Mouse (Mus musculus) hindbrain, embryonic 15.5 days (tissue): ENCODE data around the gene Lsm6. TPM values are rescaled to one million over a fixed set of nuclear protein-coding genes. Genes with fewer than 3 reads are reported as not detected.

Source experiments
- ATAC-seq: fragments of 200-750 bp; cut with Nextera tagmentation; 2 replicates; pipeline ENCODE4 v1.8.0; 2017; ENCODE audit warnings: low read depth, moderate number of reproducible peaks, moderate TSS enrichment; ENCODE audit not compliant: low FRiP score
- H3K27ac ChIP-seq: fragments of 300-500 bp; sonication (generic); replicated peaks from 2 replicates; pipeline ENCODE4 v1.5.1; 2015; ENCODE audit warnings: mild to moderate bottlenecking, inconsistent platforms
- H3K27me3 ChIP-seq: fragments of 300-500 bp; sonication (generic); 2 replicates; pipeline ENCODE4 v1.6.1; 2015; ENCODE audit warnings: control low read depth, inconsistent platforms
- H3K36me3 ChIP-seq: fragments of 300-500 bp; sonication (generic); 2 replicates; pipeline ENCODE4 v1.6.1; 2015; ENCODE audit warnings: control low read depth, inconsistent platforms
- H3K4me1 ChIP-seq: fragments of 300-500 bp; sonication (generic); replicated peaks from 2 replicates; pipeline ENCODE4 v1.6.1; 2015; ENCODE audit warnings: control low read depth, inconsistent platforms
- H3K4me2 ChIP-seq: fragments of 300-500 bp; sonication (generic); 2 replicates; pipeline ENCODE4 v1.6.1; 2015; ENCODE audit warnings: moderate library complexity, mild to moderate bottlenecking, inconsistent platforms
- H3K4me3 ChIP-seq: fragments of 300-500 bp; sonication (generic); 2 replicates; pipeline ENCODE4 v1.5.1; 2015; ENCODE audit warnings: mild to moderate bottlenecking, inconsistent platforms
- H3K9ac ChIP-seq: fragments of 300-500 bp; sonication (generic); 2 replicates; pipeline ENCODE4 v1.6.1; 2015; ENCODE audit warnings: inconsistent platforms
- H3K9me3 ChIP-seq: fragments of 300-500 bp; sonication (generic); 2 replicates; pipeline ENCODE4 v1.6.1; 2016; ENCODE audit warnings: control low read depth, inconsistent platforms
- WGBS: fragments of 180-500 bp; shearing (Covaris S2); methylation state at CpG from one replicate; pipeline ENCODE4 v1.1.7; 2015; 5-methylcytosine and 5-hydroxymethylcytosine counted together
- polyA plus RNA-seq: library from polyadenylated mRNA; unstranded; fragments of >200 nt; fragmentation: Nextera tagmentation; extraction: Ambion mirVana; gene quantifications from 2 replicates; pipeline ENCODE4 v1.2.1, GENCODE M21; 2015

Gene Lsm6
- polyA plus RNA-seq, 1 experiment from 2014 or later: 151 TPM

GRCm38 (mm10) chr8:78801201-78801600 is 19.7 kb downstream of the Lsm6 start:
- Histone ChIP-seq H3K9me3 (no peaks in the 10 kb centered on the region), H3K27ac (no peak overlapping the region), H3K36me3 (peaks cover 7% of the 10 kb centered on the region), H3K4me2 (no peak overlapping the region), H3K9ac (no peak overlapping the region), H3K4me1 (no peaks in the 10 kb centered on the region), H3K27me3 (no peaks in the 10 kb centered on the region), H3K4me3 (no peak overlapping the region)
- 98% methylated on average over 6 of the region's 6 CpGs for WGBS
- ATAC-seq: no peak

GRCm38 (mm10) chr8:78798671-78799070 is 22.3 kb downstream of the Lsm6 start:
- Histone ChIP-seq H3K4me3 (no peak overlapping the region), H3K4me1 (no peaks in the 10 kb centered on the region), H3K9me3 (no peaks in the 10 kb centered on the region), H3K4me2 (no peak overlapping the region), H3K27me3 (no peaks in the 10 kb centered on the region), H3K36me3 (no peaks in the 10 kb centered on the region; the same call in 1 of the 2 replicates), H3K9ac (no peak overlapping the region), H3K27ac (no peak overlapping the region)
- ATAC-seq: no peak
- 87% methylated on average over 3 of the region's 3 CpGs for WGBS

GRCm38 (mm10) chr8:78797985-78798384 is 23.0 kb downstream of the Lsm6 start:
- Histone ChIP-seq H3K4me1 (no peaks in the 10 kb centered on the region), H3K4me2 (no peak overlapping the region), H3K27ac (no peak overlapping the region), H3K4me3 (no peak overlapping the region), H3K9ac (no peak overlapping the region), H3K27me3 (no peaks in the 10 kb centered on the region), H3K9me3 (no peaks in the 10 kb centered on the region), H3K36me3 (no peaks in the 10 kb centered on the region)
- ATAC-seq: no peak
- WGBS: 88% methylated on average over 7 of the region's 7 CpGs

GRCm38 (mm10) chr8:78793231-78793630 is 27.7 kb downstream of the Lsm6 start:
- Histone ChIP-seq H3K9me3 (no peaks in the 10 kb centered on the region), H3K27me3 (no peaks in the 10 kb centered on the region), H3K4me3 (no peak overlapping the region), H3K36me3 (no peaks in the 10 kb centered on the region), H3K27ac (no peak overlapping the region), H3K4me1 (no peaks in the 10 kb centered on the region), H3K4me2 (no peak overlapping the region), H3K9ac (no peak overlapping the region)
- WGBS: 78% methylated on average over 4 of the region's 4 CpGs
- no peak for ATAC-seq

GRCm38 (mm10) chr8:78776816-78777215 is 44.1 kb downstream of the Lsm6 start:
- no peaks in the 10 kb centered on the region for H3K36me3 ChIP-seq
- WGBS: 94% methylated on average over 9 of the region's 9 CpGs
- ATAC-seq: no peak
- no peaks in the 10 kb centered on the region for H3K4me1 ChIP-seq
- no peaks in the 10 kb centered on the region for H3K9me3 ChIP-seq
- H3K9ac ChIP-seq: no peak overlapping the region
- no peaks in the 10 kb centered on the region for H3K27me3 ChIP-seq
- H3K27ac ChIP-seq: no peak overlapping the region
- H3K4me2 ChIP-seq: no peak overlapping the region
- H3K4me3 ChIP-seq: no peak overlapping the region

- 80% methylated on average over 7 of the region's 7 CpGs for WGBS
Observed at GRCm38 (mm10) chr8:78771256-78771655, 49.7 kb downstream of the Lsm6 start.

GRCm38 (mm10) chr8:78770584-78770983 is 50.4 kb downstream of the Lsm6 start:
- no peaks in the 10 kb centered on the region for H3K36me3 ChIP-seq
- H3K9ac ChIP-seq: no peak overlapping the region
- WGBS: 94% methylated on average over 3 of the region's 3 CpGs
- H3K4me3 ChIP-seq: no peak overlapping the region
- H3K4me2 ChIP-seq: no peak overlapping the region
- ATAC-seq: no peak
- H3K9me3 ChIP-seq: no peaks in the 10 kb centered on the region
- no peaks in the 10 kb centered on the region for H3K27me3 ChIP-seq
- no peak overlapping the region for H3K27ac ChIP-seq
- H3K4me1 ChIP-seq: no peaks in the 10 kb centered on the region

More at GRCm38 (mm10) chr8:78771256-78771655, 49.7 kb downstream of the Lsm6 start:
- no peaks in the 10 kb centered on the region for H3K36me3 ChIP-seq
- H3K9me3 ChIP-seq: no peaks in the 10 kb centered on the region
- no peak for ATAC-seq
- no peak overlapping the region for H3K27ac ChIP-seq
- H3K4me1 ChIP-seq: no peaks in the 10 kb centered on the region
- H3K9ac ChIP-seq: no peak overlapping the region
- H3K4me2 ChIP-seq: no peak overlapping the region
- H3K4me3 ChIP-seq: no peak overlapping the region
- no peaks in the 10 kb centered on the region for H3K27me3 ChIP-seq

GRCm38 (mm10) chr8:78765556-78765955 is 55.4 kb downstream of the Lsm6 start:
- Histone ChIP-seq H3K36me3 (no peaks in the 10 kb centered on the region), H3K9me3 (no peaks in the 10 kb centered on the region), H3K9ac (no peak overlapping the region), H3K27me3 (no peaks in the 10 kb centered on the region), H3K4me2 (no peak overlapping the region), H3K4me1 (no peaks in the 10 kb centered on the region), H3K27ac (no peak overlapping the region), H3K4me3 (no peak overlapping the region)
- ATAC-seq: no peak
- WGBS: 92% methylated on average over 1 of the region's 1 CpGs

GRCm38 (mm10) chr8:78764976-78765375 is 56.0 kb downstream of the Lsm6 start:
- no peak overlapping the region for H3K4me2 ChIP-seq
- H3K27me3 ChIP-seq: no peaks in the 10 kb centered on the region
- no peaks in the 10 kb centered on the region for H3K9me3 ChIP-seq
- no peak overlapping the region for H3K9ac ChIP-seq
- ATAC-seq: no peak
- H3K4me1 ChIP-seq: no peaks in the 10 kb centered on the region
- H3K36me3 ChIP-seq: no peaks in the 10 kb centered on the region
- no peak overlapping the region for H3K4me3 ChIP-seq
- H3K27ac ChIP-seq: no peak overlapping the region

- Histone ChIP-seq H3K4me3 (no peak overlapping the region), H3K27me3 (no peaks in the 10 kb centered on the region), H3K4me2 (no peak overlapping the region), H3K27ac (no peak overlapping the region), H3K9ac (no peak overlapping the region), H3K4me1 (no peaks in the 10 kb centered on the region), H3K9me3 (no peaks in the 10 kb centered on the region), H3K36me3 (no peaks in the 10 kb centered on the region)
- ATAC-seq: no peak
Observed at GRCm38 (mm10) chr8:78759139-78759538, 61.8 kb downstream of the Lsm6 start.

GRCm38 (mm10) chr8:78754986-78755385 is 66.0 kb downstream of the Lsm6 start:
- Histone ChIP-seq H3K9ac (no peak overlapping the region), H3K9me3 (no peaks in the 10 kb centered on the region), H3K4me3 (no peak overlapping the region), H3K4me1 (no peaks in the 10 kb centered on the region), H3K4me2 (no peak overlapping the region), H3K27ac (no peak overlapping the region), H3K36me3 (no peaks in the 10 kb centered on the region), H3K27me3 (no peaks in the 10 kb centered on the region)
- ATAC-seq: no peak
- WGBS: 91% methylated on average over 4 of the region's 4 CpGs
